Mouse (Mus musculus): ENCODE results near the gene Dip2b.
A peak's percentile ranks its signal among the peaks of the same experiment; 100 is the strongest.

Gene Dip2b

GRCm38 (mm10) chr15:100181841-100182240, 143.4 kb downstream of the Dip2b start:
- no peak for DNase-seq

- no peak for DNase-seq
These were observed 144.2 kb downstream of the Dip2b start for GRCm38 (mm10) chr15:100182526-100183280.

DNA sequence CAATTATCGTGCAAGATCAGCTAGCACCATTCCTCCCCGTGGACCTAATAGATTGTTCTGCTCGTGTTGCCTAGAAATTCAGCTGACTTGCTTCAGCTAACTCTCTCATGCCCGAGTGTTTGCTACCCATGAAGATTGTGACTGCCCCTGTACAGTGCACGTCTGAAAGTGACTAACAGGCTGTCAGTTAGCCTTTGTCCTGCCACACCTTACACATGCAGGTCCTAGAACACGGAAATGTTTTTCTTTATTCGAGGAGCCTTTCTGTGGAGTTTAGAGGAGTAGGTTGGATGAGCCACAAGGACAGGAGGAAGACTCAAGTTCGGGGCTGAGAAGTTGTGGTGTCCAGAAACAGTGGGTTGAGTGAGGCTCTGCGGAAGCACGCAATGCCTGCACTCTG, 145.0 kb downstream of the Dip2b start:
- no peak for DNase-seq

- DNase-seq = no peak
These were observed 146.5 kb downstream of the Dip2b start for GRCm38 (mm10) chr15:100184821-100185496.

GRCm38 (mm10) chr15:100186234-100186633, 147.8 kb downstream of the Dip2b start:
- DNase-seq = no peak

- DNase-seq = no peak
These were observed 148.6 kb downstream of the Dip2b start for GRCm38 (mm10) chr15:100186882-100187672.

DNA sequence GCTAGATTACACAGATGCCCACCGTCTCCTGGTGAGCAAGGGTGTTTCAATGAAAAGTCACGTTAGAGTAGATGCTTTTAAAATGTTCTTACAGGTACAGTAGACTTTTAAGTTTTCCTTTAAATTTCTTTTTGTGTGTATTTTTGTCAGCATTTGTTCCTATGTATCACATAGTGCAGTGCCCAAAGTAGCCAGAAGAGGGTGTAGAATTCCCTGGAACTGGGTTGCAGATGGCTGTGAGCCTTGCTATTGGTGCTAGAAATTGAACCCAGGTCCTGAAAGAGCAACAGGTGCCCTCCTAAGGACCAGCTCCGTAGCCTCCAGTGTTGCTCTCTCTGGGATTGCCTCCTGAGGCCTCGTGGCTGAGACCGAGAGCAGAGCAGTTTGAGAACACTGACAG, 150.1 kb downstream of the Dip2b start:
- DNase-seq = no peak

DNA sequence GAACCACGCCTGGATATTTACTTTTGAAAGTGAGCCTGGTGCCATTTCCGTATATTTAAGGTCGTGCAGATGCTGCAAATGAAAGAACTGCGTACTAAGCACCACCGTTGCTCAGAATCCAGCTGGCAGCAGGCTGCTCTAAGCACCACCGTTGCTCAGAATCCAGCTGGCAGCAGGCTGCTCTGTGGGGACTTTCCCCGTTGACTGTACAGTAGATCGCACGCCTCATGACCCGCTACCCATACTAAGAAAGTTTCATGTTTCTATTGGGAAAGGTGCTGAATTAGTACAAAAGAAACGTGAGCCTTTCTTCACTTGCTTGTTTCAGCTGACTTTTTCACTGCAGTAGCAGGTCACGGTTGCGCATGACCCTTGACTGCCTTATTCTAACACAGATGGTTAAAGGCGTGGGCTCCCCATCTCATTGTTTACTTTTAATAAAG, 150.5 kb downstream of the Dip2b start:
- DNase-seq = no peak

- DNase-seq = no peak
These were observed 151.6 kb downstream of the Dip2b start for GRCm38 (mm10) chr15:100190083-100190482.

GRCm38 (mm10) chr15:100198983-100199745, 160.7 kb downstream of the Dip2b start:
- peak; percentile 77 to 83 for DNase-seq

- peak; percentile 84 to 87 for DNase-seq
These were observed 161.3 kb downstream of the Dip2b start for GRCm38 (mm10) chr15:100199790-100200189.

DNA sequence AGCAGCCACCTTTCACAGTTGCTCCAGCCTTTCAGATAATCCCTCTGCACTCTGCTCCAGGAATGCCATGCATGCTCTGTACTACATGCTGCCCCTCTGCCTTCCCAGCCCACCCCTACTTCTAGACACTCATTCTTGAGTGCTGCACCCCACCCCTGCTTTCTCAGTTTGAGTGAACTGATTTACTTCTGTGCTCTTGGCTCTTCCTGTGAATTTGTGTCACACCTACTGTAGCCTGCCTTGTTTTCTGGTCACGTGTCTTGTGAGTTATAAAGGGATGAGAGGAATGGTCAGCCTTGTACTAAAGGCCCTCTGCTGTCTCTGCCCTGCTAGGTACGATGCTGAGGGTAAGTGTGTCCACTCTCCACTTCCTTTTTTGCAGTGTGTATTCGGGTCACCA, 163.3 kb downstream of the Dip2b start:
- no peak for DNase-seq

DNA sequence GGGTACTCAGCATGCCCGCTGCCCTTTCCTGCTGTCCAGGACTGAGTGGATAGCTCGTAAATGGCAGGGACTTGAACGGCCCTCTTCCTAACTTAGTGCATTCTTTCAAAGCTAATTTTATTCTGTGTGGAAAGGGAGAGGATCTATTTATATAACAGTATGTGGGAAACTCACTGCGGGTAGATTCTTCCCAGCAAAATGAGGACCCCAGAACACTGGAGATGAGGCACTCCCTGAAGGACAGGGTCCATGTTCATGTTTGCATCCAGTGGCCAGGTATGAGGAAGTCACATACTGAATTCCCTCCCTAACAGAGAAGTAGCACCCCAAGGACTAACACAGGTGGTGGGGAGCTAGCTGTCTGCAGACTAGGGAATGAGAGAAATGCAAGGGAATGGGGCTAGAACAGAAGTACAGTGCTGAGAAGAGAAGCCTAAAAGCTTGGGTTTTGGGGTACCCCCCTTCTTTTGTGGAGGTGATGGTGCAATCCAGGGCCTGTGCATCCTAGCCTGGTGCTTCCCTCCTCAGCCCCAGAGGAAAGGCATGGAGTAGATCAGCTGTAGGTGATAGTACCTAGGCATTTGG, 164.1 kb downstream of the Dip2b start:
- DNase-seq = no peak

DNA sequence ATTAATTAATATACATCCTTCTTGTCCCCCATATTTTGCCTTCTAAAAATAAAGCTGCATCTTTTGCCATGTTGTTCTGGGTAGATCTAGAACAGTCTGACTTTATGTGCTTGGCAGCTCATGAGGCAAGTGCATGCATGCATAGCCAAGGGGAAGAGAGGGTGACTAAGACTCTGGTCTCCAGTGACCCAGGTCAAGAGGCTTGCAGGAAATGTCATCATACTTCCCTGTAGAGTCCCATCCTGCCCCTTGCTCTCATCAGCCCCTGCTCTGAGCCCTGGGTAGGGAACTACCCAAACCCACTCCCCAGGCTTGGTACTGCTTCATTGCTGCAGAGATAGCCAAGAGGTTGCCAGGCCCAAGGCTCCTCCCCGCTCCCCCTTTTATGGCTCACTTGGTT, 166.1 kb downstream of the Dip2b start:
- no peak for DNase-seq

DNA sequence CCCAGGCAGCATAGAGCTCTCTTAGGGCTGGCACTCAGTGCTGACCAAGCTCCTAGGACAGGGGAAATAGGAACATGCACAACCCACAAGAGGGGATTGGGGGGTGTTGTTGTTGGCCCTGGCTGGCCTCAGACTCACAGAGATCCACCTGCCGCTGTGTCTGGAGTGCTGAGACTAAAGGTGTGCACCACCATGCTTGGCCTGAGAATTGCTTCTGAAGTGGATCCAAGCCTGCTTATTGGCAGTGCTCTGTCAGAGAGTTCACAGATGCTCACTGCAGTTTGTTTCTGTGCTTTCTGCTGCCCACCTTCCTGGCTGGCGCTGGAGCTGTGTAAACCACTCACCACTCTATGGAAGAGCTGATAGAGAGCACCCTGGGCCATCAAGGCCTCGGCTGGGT, 171.5 kb downstream of the Dip2b start:
- DNase-seq = no peak

GRCm38 (mm10) chr15:100213339-100213738, 174.9 kb downstream of the Dip2b start:
- DNase-seq = no peak

GRCm38 (mm10) chr15:100215092-100215491, 176.6 kb downstream of the Dip2b start:
- no peak for DNase-seq

DNA sequence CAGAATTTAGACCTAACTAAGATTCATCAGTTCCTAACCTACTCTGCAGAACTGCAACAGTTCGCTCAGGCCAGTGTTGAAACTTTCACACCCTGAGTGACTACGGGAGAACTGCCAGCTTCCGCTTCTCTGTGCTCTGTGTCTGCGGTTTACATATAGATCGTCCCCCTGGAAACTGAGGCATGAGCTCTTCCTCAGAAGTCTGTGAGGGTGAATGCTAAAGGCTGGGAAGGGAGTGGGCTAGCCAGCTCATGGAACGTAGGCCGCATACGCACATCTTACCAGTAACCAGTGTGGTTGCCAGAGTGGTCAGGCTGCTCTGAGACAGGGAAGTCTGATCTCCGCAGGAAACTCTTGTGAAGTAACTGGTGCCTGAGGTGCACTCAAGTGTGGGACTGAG, 177.7 kb downstream of the Dip2b start:
- DNase-seq = no peak

- no peak for DNase-seq
These were observed 179.6 kb downstream of the Dip2b start for GRCm38 (mm10) chr15:100218018-100218417.

DNA sequence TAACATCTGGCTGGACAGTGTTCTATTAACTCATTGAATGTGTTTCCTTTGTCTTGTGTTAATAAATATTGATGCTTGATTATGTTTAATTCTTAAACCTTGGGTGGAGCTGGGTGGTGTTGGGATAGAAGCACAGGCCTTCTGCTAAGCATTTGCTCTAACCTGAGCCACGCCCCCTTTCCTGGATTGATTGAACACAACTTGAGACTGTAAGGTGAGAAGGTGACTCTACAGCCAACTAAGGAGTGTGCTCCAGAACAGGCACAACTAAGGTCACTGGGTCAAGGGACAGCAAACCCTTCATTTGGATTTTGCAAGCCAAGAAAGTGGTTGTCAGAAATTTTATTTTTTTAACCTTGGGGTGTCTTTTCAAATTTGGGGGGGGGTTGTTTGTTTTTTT, 180.9 kb downstream of the Dip2b start:
- no peak for DNase-seq

DNA sequence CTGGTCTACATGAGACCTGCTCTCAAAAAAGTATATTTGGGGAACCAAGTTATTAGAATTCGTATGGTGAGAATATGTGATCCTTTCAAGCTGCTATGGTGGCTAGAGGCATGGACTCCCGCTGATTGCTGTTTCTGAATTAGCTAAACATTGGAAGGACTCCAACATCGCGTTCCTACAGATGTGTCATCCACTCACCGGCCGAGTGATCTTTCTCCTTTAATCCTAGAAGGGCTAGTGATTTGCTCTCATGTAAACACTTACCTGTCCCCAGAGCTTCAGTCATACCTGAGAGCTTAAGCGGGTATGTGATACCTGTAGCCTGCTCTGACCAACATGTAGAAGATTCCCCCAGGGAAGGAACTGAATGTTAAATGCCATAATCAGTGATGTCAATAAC, 182.5 kb downstream of the Dip2b start:
- DNase-seq = no peak

DNA sequence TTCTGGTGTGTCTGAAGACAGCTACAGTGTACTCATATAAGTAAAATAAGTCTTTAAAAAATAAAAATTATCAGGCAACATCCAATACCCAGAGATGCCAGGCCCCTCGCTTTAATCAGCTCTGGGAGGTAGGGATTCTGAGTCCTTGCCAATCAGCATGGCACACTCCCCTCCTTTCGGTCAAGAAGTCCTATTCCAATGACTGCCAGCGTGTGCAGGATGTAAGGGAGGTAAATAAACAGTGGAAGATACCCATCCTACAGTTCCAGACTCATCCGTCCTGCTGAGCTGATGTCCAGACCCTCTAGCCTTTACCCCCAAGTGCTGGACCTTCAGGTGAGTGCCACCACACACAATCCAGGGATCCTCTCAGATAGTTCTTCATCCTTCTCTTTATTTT, 186.9 kb downstream of the Dip2b start:
- no peak for DNase-seq
